Mouse (Mus musculus): ENCODE measurements at regions not wholly inside any gene's neighbourhood (a gene's known extent, or its start where the extent isn't known, plus 50 kb on each side); places are given as distances from the start of the nearest gene placed in this dataset.

GRCm38 (mm10) chrX:11487876-11488275 is 160.3 kb downstream of the H2al1j start:
- DNase-seq = no peak

- no peak for DNase-seq
Measured at GRCm38 (mm10) chrX:11490146-11490693, 162.6 kb downstream of the H2al1j start.

DNA sequence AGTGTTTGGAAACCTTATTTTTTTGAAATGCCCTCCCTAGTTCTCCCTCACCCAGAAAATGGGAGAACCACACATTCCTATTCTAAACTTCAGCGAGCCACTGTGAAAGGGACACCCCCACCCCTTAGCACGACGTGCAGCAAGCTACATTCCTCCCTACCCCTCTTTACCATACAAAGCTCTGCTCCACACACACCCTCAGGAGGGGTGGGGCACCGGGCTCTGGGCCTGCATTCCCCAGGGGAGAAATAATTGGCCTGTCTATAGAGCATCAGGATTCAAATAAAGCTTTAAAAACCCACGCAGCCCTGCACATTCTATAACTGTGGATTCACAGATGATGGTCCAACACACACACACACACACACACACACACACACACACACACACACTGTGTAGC is 163.6 kb downstream of the H2al1j start:
- DNase-seq = no peak

GRCm38 (mm10) chrX:11491676-11492391 is 164.2 kb downstream of the H2al1j start:
- DNase-seq = no peak

DNA sequence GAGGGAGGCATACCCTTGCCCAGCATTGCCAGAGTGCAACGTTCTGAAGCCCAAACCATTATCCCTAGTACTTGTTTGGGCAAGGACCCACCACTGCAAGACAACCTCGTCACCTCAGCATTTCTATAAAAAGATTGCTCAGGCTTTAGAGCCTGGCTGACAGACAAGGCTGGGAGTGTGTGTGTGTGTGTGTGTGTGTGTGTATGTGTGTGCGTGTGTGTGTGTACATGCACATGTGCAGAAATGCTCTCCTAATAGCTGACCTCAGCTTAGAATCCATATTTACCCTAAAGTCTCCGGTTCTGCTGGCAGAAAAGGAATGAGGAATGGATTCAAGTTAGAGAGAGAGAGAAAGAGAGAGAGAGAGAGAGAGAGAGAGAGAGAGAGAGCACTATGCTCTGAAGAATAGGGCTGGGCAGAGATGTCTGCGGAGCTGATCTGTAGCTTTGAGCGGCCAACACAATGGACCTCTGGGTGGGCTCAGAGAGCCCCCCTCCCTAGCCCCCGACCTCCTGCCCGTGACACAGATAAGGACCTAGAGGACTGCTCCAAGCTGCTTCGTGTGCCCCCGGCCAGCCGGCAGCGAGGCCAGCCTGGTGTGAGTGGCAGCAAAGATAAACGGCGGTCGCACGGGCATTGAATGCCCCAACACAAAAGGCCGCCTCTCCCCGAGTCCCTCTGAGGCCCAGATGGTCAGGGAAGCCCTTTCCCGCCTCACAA is 166.1 kb downstream of the H2al1j start:
- DNase-seq = no peak

- DNase-seq = no peak
Measured at GRCm38 (mm10) chrX:11494246-11494630, 166.6 kb downstream of the H2al1j start.

DNA sequence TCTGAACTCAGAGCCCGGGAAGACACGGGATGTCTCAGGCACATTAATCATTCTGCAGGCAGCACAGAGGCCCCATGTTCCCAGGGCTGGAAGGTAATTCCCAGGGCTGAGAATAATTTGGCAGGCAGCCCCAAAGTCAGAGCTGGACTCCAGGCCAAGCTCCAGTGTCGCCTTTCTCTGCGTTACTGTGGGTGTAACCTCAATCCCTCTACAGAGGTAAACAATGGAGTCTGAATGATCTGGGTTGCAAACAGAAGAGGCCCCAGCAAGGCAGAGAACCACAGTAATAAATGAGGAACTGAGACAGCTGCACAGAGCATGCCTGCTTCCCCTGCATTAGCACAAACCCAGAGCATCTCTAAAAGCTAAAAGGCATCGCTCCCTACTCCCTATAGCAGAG is 184.8 kb downstream of the H2al1j start:
- DNase-seq = no peak

- no peak for DNase-seq
Measured at GRCm38 (mm10) chrX:11512928-11513327, 185.3 kb downstream of the H2al1j start.

- no peak for DNase-seq
Measured at GRCm38 (mm10) chrX:11523791-11524190, 196.2 kb downstream of the H2al1j start.

- no peak for DNase-seq
Measured at GRCm38 (mm10) chrX:11525326-11525725, 197.7 kb downstream of the H2al1j start.

DNA sequence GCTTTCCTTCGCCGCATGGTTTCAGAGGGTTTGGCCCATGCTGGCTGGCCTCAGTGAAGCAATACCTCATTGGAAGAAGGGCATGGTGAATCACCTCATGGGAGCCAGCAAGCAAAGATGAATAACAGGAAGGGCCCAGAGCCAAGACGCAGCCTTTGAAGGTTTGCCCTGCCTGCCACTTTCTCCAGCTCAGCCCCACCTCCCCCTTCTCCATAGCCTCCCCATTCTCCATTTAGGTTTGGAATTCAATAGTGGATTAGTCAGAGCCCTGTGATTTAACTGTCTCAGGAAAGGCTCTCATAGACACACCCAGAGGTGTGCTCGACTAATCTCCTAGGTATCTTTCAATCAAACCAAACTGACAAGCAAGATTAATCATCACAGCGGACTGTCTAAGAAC is 201.0 kb downstream of the H2al1j start:
- DNase-seq = no peak

DNA sequence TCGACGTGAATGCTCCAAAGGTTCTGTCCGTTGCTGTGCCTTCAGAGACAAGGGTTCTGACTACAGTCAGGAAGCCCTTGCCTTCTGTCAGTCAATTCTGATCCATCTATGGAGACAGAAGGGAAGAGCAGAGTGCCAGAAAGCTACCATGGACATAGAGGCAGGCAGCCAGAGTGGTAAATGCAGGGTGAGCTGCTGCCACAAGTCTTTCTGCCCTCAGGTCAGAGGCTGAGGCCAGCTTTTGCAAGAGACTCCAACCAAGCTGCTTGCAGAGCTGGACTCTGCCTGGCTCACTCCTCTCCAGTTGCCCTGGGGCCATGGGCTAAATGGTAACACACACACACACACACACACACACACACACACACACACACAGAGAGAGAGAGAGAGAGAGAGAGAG is 201.6 kb downstream of the H2al1j start:
- DNase-seq = no peak

GRCm38 (mm10) chrX:11532817-11533216 is 205.2 kb downstream of the H2al1j start:
- no peak for DNase-seq

DNA sequence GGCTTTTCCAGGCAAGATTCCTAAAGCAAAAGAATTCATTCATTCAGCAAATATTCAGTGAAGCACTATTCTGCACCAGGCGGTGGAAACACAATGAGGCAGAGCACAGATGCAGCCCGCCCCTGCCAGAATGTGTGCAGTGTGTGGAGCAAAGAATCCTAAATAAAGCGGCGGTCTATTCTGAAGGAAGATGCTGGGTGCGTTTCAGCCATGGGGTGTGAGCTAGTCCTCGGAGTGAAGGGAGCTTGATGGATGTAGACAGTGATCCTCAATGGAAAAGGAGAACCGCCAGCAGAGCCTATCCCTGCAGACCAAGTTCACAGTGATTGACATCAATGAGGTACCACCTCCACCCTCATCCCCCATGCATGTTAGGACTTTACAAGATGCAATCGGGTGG is 206.2 kb downstream of the H2al1j start:
- no peak for DNase-seq

GRCm38 (mm10) chrX:11541011-11541410 is 213.4 kb downstream of the H2al1j start:
- DNase-seq = no peak

DNA sequence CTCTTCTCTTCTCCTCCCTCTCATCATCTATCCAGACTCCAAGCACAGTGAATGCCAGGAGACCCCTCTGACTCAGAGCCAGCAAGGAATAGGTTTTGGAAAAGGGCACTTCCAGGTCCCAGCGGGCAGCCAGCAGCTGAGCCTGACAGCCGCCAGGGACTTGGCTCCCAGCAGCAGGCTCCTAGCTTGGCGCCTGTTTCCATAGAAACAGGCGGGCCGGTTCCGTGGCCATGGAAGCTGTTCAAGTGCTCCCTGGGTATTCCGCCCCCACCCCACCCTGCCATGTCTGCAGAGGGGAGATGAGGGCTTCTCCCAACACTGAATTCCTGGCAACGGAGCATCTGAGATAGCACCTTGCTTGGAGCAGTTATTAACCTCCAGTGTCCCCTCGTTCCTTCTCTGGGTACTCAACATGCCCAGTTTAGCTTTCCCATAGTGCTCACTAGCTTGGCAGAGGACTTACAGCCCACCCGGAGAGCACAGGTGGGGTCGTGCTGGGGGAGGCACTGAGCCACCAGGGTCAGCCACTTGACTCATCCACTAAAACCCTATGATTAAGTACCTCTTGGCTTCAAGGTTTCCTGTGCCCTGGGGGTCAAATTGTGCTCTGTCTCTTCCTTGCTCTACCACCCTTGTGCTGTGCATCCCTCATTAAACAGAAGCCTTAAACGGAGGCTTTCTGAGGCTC is 222.7 kb downstream of the H2al1j start:
- DNase-seq = no peak

- no peak for DNase-seq
Measured at GRCm38 (mm10) chrX:11552177-11552576, 224.6 kb downstream of the H2al1j start.

- DNase-seq = no peak
Measured at GRCm38 (mm10) chrX:11555035-11555570, 227.5 kb downstream of the H2al1j start.

DNA sequence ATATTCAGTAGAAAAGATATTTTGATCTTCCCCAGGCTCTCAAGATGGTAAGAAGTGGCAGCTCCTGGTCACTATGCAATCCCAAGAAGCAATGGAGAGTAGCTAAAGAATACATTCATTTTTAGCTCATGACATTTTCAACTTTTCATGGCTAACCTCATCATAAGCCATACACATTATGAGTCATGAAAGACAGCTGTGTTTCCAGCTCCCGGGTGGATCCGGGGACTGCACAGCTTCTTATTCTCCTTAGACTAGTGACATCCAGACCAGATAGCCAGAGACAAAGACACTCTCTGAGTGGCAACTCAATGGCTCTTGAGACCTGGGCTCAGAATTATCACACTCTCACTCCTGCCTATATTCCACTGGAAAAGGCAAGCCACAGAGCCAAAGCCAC is 230.6 kb downstream of the H2al1j start:
- no peak for DNase-seq

- no peak for DNase-seq
Measured at GRCm38 (mm10) chrX:11560550-11561276, 233.1 kb downstream of the H2al1j start.

- DNase-seq = no peak
Measured at GRCm38 (mm10) chrX:11565888-11566287, 238.3 kb downstream of the H2al1j start.

DNA sequence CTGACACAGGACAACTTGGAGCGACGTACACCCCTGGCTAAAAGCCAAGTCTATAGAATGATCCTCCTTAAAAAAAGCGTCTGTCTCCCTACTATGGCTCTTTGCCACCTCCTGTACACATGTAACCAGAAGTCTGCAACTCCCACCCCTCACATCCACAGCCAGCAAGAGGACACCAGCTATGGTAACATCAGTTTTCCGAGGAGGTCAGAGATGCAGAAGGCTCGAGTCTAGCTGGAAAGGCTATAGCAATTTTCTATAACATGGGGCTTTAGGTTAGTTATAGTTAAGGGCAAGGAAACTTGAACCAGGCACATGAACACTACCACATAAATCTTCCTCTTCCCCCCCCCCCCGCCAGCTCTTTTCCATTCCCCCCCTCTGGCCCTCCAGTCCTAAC is 240.2 kb downstream of the H2al1j start:
- no peak for DNase-seq

- DNase-seq = no peak
Measured at GRCm38 (mm10) chrX:11568262-11568661, 240.6 kb downstream of the H2al1j start.
